Comparison of ENCODE assay signal across 8 mouse cellular contexts in the genomic region with DNA sequence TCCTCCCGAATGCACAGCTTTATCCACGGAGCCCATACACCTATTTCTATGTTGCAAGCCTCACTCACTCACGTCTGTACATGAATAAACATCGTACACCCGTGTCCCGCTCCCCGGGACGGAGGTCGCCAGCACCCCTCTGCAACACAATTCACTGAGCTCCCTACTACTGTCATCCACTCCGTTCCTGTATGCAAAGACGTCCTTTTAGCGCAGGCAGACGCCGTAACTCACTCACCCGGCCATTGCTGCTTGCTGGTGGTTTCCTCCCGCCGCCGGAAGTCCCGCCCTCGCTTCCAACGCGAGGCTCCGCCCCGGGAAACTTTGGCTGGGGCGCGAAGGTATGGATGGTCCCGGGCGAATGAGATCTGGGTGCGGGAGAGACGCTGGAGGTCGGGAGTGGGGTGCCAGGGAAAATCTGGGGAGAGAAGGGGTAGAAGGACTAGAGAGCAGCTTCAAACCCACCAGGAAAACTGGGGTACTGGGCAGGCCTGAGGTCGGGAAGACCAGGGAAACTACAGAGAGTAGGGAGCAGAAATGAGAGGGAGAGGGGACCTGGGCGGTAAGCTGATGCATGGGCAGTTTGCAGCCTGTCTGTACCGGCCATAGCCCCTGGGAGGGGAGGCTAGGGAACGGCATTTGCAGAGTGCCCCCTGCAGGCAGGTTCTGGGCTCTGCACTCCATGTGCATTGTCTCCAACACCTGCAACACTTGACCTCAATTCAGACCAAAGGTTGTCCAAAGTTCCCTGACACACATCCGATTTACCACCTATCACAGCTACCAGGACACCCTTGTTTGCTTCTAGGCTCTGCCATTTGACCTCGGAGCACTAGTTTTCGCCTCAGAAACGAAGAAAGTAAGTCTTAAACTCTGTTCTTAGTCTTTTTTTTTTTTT. TPM values are rescaled to one million over a fixed set of nuclear protein-coding genes. Genes with fewer than 3 reads are reported as not detected.
DNase-seq lines count a peak whose midpoint lies in the region; ATAC-seq lines count a peak whose summit lies in the region.

Gene Mrm2 (minus strand): TSS at position 284 of the 898 bp plus-strand sequence.

- H3K4me3 ChIP-seq in embryonic facial prominence, embryonic 14.5 days (ENCODE audit: low read depth, low read length): peak within 1 kb of the TSS; percentile 70
- H3K4me3 ChIP-seq in limb, embryonic 13.5 days: peak within 1 kb of the TSS; percentile 71
- peak within 1 kb of the TSS; percentile 51 for H3K4me3 ChIP-seq in midbrain, embryonic 15.5 days

- DNase-seq in 416B (ENCODE audit: low read depth): peak; percentile 87
- peak; percentile 69 to 71 for DNase-seq in adrenal gland, postnatal 4 days (ENCODE audit: low spot score in 2 of 2)
- DNase-seq in embryonic facial prominence, embryonic 14.5 days (ENCODE audit: low spot score): peak; percentile 88
- DNase-seq in heart, adult 8-10 months (ENCODE audit: low spot score): peak; percentile 85
- DNase-seq in kidney, adult 8-10 months: peak; percentile 75 to 85
- DNase-seq in spleen, adult 18-20 months: peak; percentile 63 to 82

- H3K36me3 ChIP-seq in embryonic facial prominence, embryonic 14.5 days (ENCODE audit: control insufficient read depth, insufficient read depth, low read length): peaks cover 24% of the 10 kb centered on the region
- H3K36me3 ChIP-seq in limb, embryonic 13.5 days: peaks cover 39% of the 10 kb centered on the region
- H3K36me3 ChIP-seq in midbrain, embryonic 15.5 days (replicated peaks): 0 out of 2 replicates have a peak, but pooled peaks cover 4% of the 10 kb centered on the region

- H3K4me1 ChIP-seq in embryonic facial prominence, embryonic 14.5 days (ENCODE audit: control insufficient read depth, insufficient read depth, low read length): peaks cover 8% of the 10 kb centered on the region
- peaks cover 17% of the 10 kb centered on the region for H3K4me1 ChIP-seq in limb, embryonic 13.5 days
- peaks cover 15% of the 10 kb centered on the region for H3K4me1 ChIP-seq in midbrain, embryonic 15.5 days

- no peaks in the 10 kb centered on the region for H3K27me3 ChIP-seq in embryonic facial prominence, embryonic 14.5 days (replicated peaks; ENCODE audit: control insufficient read depth, insufficient read depth, low read length)
- no peaks in the 10 kb centered on the region for H3K27me3 ChIP-seq in limb, embryonic 13.5 days
- no peaks in the 10 kb centered on the region for H3K27me3 ChIP-seq in midbrain, embryonic 15.5 days (replicated peaks)

- peak within 1 kb of the TSS; percentile 86 for H3K27ac ChIP-seq in embryonic facial prominence, embryonic 14.5 days (replicated peaks; ENCODE audit: low read depth, low read length)
- H3K27ac ChIP-seq in limb, embryonic 13.5 days: peak within 1 kb of the TSS; percentile 89
- H3K27ac ChIP-seq in midbrain, embryonic 15.5 days: peak within 1 kb of the TSS; percentile 77

- 1% methylated on average over 38 of the region's 39 CpGs for WGBS in embryonic facial prominence, embryonic 14.5 days
- WGBS in limb, embryonic 13.5 days: 1% methylated on average over 39 of the region's 39 CpGs
- whole genome bisulfite sequencing in midbrain, embryonic 15.5 days: under 1% methylated on average over 39 of the region's 39 CpGs

- no peaks in the 10 kb centered on the region for H3K9me3 ChIP-seq in embryonic facial prominence, embryonic 14.5 days (ENCODE audit: control insufficient read depth, low read length)
- no peaks in the 10 kb centered on the region for H3K9me3 ChIP-seq in limb, embryonic 13.5 days
- H3K9me3 ChIP-seq in midbrain, embryonic 15.5 days: no peaks in the 10 kb centered on the region

- peak; percentile 85 for ATAC-seq in embryonic facial prominence, embryonic 14.5 days (ENCODE audit: low read depth)
- peak; percentile 84 for ATAC-seq in limb, embryonic 13.5 days (ENCODE audit: low FRiP score, low read depth)
- ATAC-seq in midbrain, embryonic 15.5 days (replicated peaks): peak; percentile 78

- H3K4me2 ChIP-seq in embryonic facial prominence, embryonic 14.5 days (ENCODE audit: low read depth, low read length): peak within 1 kb of the TSS; percentile 88
- H3K4me2 ChIP-seq in limb, embryonic 13.5 days (replicated peaks): peak within 1 kb of the TSS; percentile 94
- H3K4me2 ChIP-seq in midbrain, embryonic 15.5 days: peak within 1 kb of the TSS; percentile 92

- peak within 1 kb of the TSS; percentile 78 for H3K9ac ChIP-seq in embryonic facial prominence, embryonic 14.5 days (ENCODE audit: low read depth, low read length)
- H3K9ac ChIP-seq in limb, embryonic 13.5 days: peak within 1 kb of the TSS; percentile 82
- H3K9ac ChIP-seq in midbrain, embryonic 15.5 days: peak within 1 kb of the TSS; percentile 77

RNA-seq across cellular contexts. Expression of gene Mrm2, which starts in this region (rescaled TPM):
- 10 to 100 TPM; 13.4 to 15.0 TPM for total RNA-seq in adrenal gland, postnatal 4 days (2021)
- 18.0 and 19.9 TPM in 2 replicates for polyA plus RNA-seq in embryonic facial prominence, embryonic 14.5 days (2014; fragmentation: Nextera tagmentation; extraction: Ambion mirVana)
- 10 to 100 TPM; 11.3 to 16.0 (median 14.6) TPM for total RNA-seq in heart, adult 8-10 months (2022)
- 23.2 and 24.1 TPM in 2 replicates for polyA plus RNA-seq in limb, embryonic 13.5 days (2015; fragmentation: Nextera tagmentation; extraction: Ambion mirVana)
- 21.8 and 21.9 TPM in 2 replicates for polyA plus RNA-seq in midbrain, embryonic 15.5 days (2015; fragmentation: Nextera tagmentation; extraction: Ambion mirVana)

Comparison
In these comparisons a context has a peak if more than half of its experiments do, and no peak if none do; other contexts are left out.
1. Peak in every context shown above with its lines: DNase-seq, ATAC-seq, H3K4me3 ChIP-seq and H3K27ac ChIP-seq.